Mouse (Mus musculus): ENCODE data around the gene Usp50. TPM values are rescaled to one million over a fixed set of nuclear protein-coding genes. Genes with fewer than 3 reads are reported as not detected.

Usp50 gene
- total and polyA plus RNA-seq, 2 experiments from 2014 or later: 0.11 to 2.0 TPM

DNA sequence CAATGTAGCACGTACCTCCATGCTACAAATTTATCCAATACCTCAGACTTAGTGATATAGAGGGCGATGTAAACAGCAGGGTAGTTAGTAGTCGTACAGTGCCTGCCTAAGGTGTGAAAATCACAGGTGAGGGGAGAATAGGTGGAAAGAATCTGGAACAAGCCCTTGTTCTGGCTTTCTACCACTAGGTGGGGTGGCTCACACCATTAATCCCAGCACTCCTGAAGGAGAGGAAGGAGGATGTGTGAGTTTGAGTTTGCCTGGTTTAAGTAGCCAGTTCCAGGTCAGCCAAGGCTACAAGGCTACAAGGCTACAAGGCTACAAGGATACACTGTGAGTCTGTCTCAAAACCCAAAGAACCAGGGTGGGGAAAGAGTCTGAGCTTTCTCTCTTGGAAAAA is 12.4 kb upstream of the Usp50 start:
- Histone ChIP-seq H3K27me3 (ENCODE audit: insufficient read depth, low read length) (no peaks in the 10 kb centered on the region), H3K9ac (replicated peaks; ENCODE audit: low read length, poor library complexity, severe bottlenecking) (no peak overlapping the region), H3K9me3 (ENCODE audit: low read length) (no peaks in the 10 kb centered on the region), H3K4me3 (ENCODE audit: low read depth, low read length) (no peak overlapping the region), H3K4me1 (ENCODE audit: insufficient read depth, low read length) (no peaks in the 10 kb centered on the region), H3K36me3 (ENCODE audit: insufficient read depth, low read length) (peaks cover 45% of the 10 kb centered on the region), H3K27ac (ENCODE audit: low read depth, low read length) (no peak overlapping the region), H3K4me2 (ENCODE audit: low read depth, low read length, poor library complexity, severe bottlenecking) (no peak overlapping the region)
- 87% methylated on average over 3 of the region's 3 CpGs for WGBS
- no peak for ATAC-seq (ENCODE audit: low FRiP score)
- DNase-seq (ENCODE audit: low spot score): no peak
- TF ChIP-seq CTCF (IDR thresholded peaks at IDR 0.05): peak; percentile 54

- H3K9ac ChIP-seq (replicated peaks; ENCODE audit: low read length, poor library complexity, severe bottlenecking): no peak overlapping the region
- no peak overlapping the region for H3K4me3 ChIP-seq (ENCODE audit: low read depth, low read length)
- no peaks in the 10 kb centered on the region for H3K27me3 ChIP-seq (ENCODE audit: insufficient read depth, low read length)
- no peak overlapping the region for H3K4me2 ChIP-seq (ENCODE audit: low read depth, low read length, poor library complexity, severe bottlenecking)
- no peak overlapping the region for H3K27ac ChIP-seq (ENCODE audit: low read depth, low read length)
- DNase-seq (ENCODE audit: low spot score) (no peak), ATAC-seq (ENCODE audit: low FRiP score) (no peak)
- WGBS: 81% methylated on average over 5 of the region's 5 CpGs
- TF ChIP-seq CTCF (IDR thresholded peaks at IDR 0.05): no peak
- H3K9me3 ChIP-seq (ENCODE audit: low read length): no peaks in the 10 kb centered on the region
- H3K36me3 ChIP-seq (ENCODE audit: insufficient read depth, low read length): peaks cover 41% of the 10 kb centered on the region
- no peaks in the 10 kb centered on the region for H3K4me1 ChIP-seq (ENCODE audit: insufficient read depth, low read length)
These were observed 9.3 kb upstream of the Usp50 start for GRCm38 (mm10) chr2:126792611-126793010.

- Histone ChIP-seq H3K36me3 (ENCODE audit: insufficient read depth, low read length) (peaks cover 16% of the 10 kb centered on the region), H3K4me3 (ENCODE audit: low read depth, low read length) (no peak overlapping the region), H3K27ac (ENCODE audit: low read depth, low read length) (no peak overlapping the region), H3K9me3 (ENCODE audit: low read length) (no peaks in the 10 kb centered on the region), H3K9ac (replicated peaks; ENCODE audit: low read length, poor library complexity, severe bottlenecking) (no peak overlapping the region), H3K4me2 (ENCODE audit: low read depth, low read length, poor library complexity, severe bottlenecking) (no peak overlapping the region), H3K27me3 (ENCODE audit: insufficient read depth, low read length) (no peaks in the 10 kb centered on the region), H3K4me1 (ENCODE audit: insufficient read depth, low read length) (no peaks in the 10 kb centered on the region)
- no peak for TF ChIP-seq CTCF (IDR thresholded peaks at IDR 0.05)
- DNase-seq (ENCODE audit: low spot score) (no peak), ATAC-seq (ENCODE audit: low FRiP score) (no peak)
- 50% methylated on average over 9 of the region's 9 CpGs for WGBS
These were observed 4.6 kb upstream of the Usp50 start for GRCm38 (mm10) chr2:126787721-126788342.

- H3K9me3 ChIP-seq (ENCODE audit: low read length): no peaks in the 10 kb centered on the region
- WGBS: 81% methylated on average over 3 of the region's 3 CpGs
- no peak overlapping the region for H3K4me2 ChIP-seq (ENCODE audit: low read depth, low read length, poor library complexity, severe bottlenecking)
- H3K9ac ChIP-seq (replicated peaks; ENCODE audit: low read length, poor library complexity, severe bottlenecking): no peak overlapping the region
- no peaks in the 10 kb centered on the region for H3K4me1 ChIP-seq (ENCODE audit: insufficient read depth, low read length)
- DNase-seq (ENCODE audit: low spot score) (peak; percentile 89), ATAC-seq (ENCODE audit: low FRiP score) (no peak)
- TF ChIP-seq CTCF (IDR thresholded peaks at IDR 0.05): peak; percentile 63
- no peaks in the 10 kb centered on the region for H3K27me3 ChIP-seq (ENCODE audit: insufficient read depth, low read length)
- H3K36me3 ChIP-seq (ENCODE audit: insufficient read depth, low read length): no peaks in the 10 kb centered on the region
- H3K4me3 ChIP-seq (ENCODE audit: low read depth, low read length): no peak overlapping the region
- H3K27ac ChIP-seq (ENCODE audit: low read depth, low read length): no peak overlapping the region
These were observed 837 bp downstream of the Usp50 start for GRCm38 (mm10) chr2:126782433-126782832.

- Histone ChIP-seq H3K27me3 (ENCODE audit: insufficient read depth, low read length) (no peaks in the 10 kb centered on the region), H3K4me3 (ENCODE audit: low read depth, low read length) (no peak overlapping the region), H3K9ac (replicated peaks; ENCODE audit: low read length, poor library complexity, severe bottlenecking) (no peak overlapping the region), H3K9me3 (ENCODE audit: low read length) (no peaks in the 10 kb centered on the region), H3K36me3 (ENCODE audit: insufficient read depth, low read length) (no peaks in the 10 kb centered on the region), H3K27ac (ENCODE audit: low read depth, low read length) (no peak overlapping the region), H3K4me2 (ENCODE audit: low read depth, low read length, poor library complexity, severe bottlenecking) (no peak overlapping the region), H3K4me1 (ENCODE audit: insufficient read depth, low read length) (no peaks in the 10 kb centered on the region)
- 97% methylated on average over 1 of the region's 1 CpGs for WGBS
- ATAC-seq (ENCODE audit: low FRiP score) (no peak), DNase-seq (ENCODE audit: low spot score) (no peak)
- TF ChIP-seq CTCF (IDR thresholded peaks at IDR 0.05): no peak
These were observed 1.8 kb downstream of the Usp50 start for GRCm38 (mm10) chr2:126781478-126781877.

DNA sequence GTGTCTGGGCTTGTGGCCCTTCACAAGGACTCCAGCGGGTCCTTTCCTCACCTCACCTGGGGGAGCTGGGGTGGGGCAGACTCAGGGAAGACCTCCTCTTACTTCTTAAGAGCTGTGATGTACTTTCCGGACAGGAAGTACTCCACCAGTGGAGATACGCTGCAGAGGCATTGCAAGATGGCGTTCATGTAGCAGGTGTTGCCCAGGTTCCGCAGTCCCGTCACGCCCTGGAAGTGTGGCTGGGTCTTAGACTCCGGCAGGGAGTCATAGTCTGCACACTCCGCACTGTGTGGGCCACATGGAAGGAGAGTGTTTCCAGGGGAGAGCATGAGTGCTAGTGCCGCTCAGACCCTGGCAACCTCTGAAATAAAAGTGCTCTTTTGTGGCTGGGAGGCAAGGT is 3.0 kb downstream of the Usp50 start:
- H3K9me3 ChIP-seq (ENCODE audit: low read length): no peaks in the 10 kb centered on the region
- H3K36me3 ChIP-seq (ENCODE audit: insufficient read depth, low read length): no peaks in the 10 kb centered on the region
- DNase-seq (ENCODE audit: low spot score): no peak
- H3K9ac ChIP-seq (replicated peaks; ENCODE audit: low read length, poor library complexity, severe bottlenecking): no peak overlapping the region
- no peaks in the 10 kb centered on the region for H3K27me3 ChIP-seq (ENCODE audit: insufficient read depth, low read length)
- H3K27ac ChIP-seq (ENCODE audit: low read depth, low read length): no peak overlapping the region
- no peak overlapping the region for H3K4me3 ChIP-seq (ENCODE audit: low read depth, low read length)
- TF ChIP-seq CTCF (IDR thresholded peaks at IDR 0.05): no peak
- H3K4me1 ChIP-seq (ENCODE audit: insufficient read depth, low read length): no peaks in the 10 kb centered on the region
- no peak overlapping the region for H3K4me2 ChIP-seq (ENCODE audit: low read depth, low read length, poor library complexity, severe bottlenecking)
- WGBS: 92% methylated on average over 10 of the region's 10 CpGs
- no peak for ATAC-seq (ENCODE audit: low FRiP score)

Measured in midbrain, postnatal 0 days (tissue).